Mouse (Mus musculus): ENCODE data around the gene Ankfn1.
A peak's percentile ranks its signal among the peaks of the same experiment; 100 is the strongest.

Ankfn1 gene

DNA sequence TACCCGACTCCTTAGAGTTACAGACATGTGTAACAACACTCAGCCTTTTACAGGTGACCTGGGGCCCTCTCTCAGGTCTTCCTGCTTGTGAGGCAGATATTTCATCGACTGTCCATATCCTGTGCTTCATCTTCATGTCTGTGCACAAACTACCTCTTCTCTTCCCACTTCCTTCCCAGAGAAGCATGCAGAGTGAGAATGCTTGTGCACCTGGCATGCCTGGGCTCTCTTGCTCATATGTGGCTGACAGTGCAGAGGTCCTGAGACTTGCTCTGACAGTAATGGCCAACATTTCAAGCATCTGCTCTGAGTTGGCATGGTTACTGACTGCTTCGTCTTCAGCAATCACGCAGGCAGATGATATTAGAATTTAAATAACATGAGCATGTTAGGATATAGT lies 83.8 kb downstream of the Ankfn1 start:
- DNase-seq (ENCODE audit: extremely low read depth, insufficient read length, low spot score) = no peak

DNA sequence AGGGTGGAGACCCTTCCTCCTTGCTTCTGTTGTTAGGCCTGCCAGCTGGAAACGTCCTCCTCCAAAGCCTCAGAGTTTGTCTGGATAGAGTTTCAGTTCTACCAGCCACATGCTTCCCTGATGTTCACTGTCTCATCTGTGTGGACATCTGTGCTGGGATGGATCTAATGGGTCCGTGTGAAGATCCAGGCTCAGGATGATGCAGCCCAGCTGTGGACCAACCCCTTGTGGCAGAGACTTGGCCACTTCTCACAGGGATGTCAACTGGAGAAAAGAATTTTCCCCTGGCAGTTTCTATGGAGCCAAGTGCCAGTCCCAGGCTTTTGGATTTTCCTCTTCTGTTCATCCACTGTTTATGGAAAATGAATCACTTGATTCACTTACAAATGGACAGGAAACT lies 100.5 kb downstream of the Ankfn1 start:
- DNase-seq (ENCODE audit: extremely low read depth, insufficient read length, low spot score) = no peak

DNA sequence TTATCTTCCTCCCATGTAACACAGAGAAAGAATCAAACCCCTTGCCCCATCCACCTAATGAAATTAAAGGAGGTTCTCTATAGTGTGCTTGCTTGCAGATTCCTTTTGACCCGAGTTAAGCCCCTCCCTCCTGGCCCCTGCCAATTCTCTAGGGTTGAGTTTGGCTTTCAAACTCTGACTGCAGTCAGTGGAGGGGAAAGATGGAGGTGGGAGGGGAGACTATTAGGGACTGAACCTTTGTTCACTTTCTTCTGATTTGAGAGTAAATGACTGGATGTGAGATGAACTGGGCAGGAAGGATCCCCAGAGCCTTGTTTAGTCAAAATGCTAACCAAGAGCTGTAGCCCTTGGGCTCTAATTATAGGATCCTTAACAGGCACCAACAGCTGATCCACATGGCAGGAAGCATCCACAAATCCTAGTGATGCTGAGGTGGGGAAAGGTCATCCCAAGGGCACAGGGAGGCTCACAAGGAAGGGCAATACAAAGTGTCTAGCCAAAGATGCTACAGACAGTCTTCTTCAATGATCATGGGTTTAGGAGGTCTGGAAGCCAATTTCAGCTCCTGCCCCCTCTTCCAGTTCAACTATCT lies 103.4 kb downstream of the Ankfn1 start:
- DNase-seq (ENCODE audit: extremely low read depth, insufficient read length, low spot score) = no peak

DNA sequence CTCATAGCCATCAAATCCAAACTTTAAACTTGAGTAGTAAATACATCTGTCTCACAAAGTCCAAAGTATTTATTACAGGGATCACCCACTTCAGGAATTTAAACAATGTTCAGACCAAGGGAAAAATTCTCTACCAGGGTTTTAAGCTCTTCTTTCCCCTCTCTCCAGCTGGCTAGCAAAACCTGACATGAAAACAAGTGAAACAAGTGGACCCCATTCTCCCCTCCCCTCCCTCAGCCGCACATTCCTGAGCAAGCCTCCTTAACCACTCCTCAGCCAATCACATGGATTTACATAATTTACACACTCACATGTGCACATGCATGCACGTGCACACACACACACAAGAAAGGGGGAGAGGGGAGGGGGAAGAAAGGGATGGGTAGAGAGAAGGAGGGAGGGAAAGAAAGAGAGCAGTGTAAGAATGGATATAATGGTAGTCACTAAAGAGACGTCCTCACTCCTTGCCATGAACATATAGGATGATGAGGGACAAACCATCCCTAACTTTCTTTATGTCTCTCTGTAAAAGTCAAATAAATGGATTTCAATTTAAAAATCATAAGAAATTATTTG lies 104.9 kb downstream of the Ankfn1 start:
- no peak for DNase-seq (ENCODE audit: extremely low read depth, insufficient read length, low spot score)

DNA sequence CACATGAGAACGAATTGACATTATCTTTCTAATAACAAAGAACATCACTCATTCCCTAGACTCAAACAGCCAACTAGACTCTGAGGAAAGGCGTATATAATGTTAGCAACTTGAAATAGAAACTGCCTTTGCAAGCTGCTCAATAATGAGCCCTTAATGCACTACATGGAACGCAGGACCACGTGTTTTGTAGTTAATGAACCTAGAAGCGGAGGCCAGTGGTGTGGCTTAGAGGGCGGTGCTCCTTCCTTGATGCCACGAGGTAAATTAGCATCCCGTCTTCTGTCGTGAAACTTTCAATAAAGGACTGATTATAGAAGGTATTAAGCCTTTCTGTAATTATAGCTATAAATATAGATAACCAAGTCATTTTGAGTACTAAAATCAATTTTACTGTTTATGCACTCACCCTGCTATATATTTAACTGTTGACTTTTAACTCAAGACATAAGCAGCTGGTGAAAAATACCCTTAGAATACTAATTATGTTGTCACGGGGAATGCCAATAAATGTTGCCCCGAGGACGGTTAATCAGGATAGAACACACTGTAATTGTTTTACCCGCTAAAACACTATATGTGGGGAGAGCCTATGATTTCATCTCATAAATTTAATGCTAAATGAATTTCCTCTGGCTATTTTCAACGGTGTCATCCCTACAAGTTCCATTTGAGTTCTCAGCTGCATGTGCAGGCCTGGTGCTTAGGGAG lies 112.1 kb downstream of the Ankfn1 start:
- no peak for DNase-seq (ENCODE audit: extremely low read depth, insufficient read length, low spot score)

DNA sequence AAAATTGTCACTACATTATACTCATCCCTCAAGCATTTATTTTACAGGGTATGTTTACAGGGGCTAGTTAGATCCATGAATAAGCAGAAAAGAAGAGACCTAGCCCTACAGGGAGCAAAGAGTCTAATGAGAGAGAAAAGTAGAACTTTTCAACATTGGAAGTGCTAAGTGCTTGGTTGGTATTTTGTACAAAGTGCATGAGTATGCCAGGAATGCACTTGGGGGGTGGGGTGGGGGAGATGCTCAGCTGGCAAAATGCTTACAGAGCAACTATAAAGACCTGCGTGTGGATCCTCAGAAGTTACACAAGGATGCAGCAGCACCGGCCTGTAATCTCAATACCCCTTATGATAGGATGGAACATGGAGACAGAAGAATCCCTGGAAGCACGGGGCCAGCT lies 118.4 kb downstream of the Ankfn1 start:
- no peak for DNase-seq (ENCODE audit: extremely low read depth, insufficient read length, low spot score)

DNA sequence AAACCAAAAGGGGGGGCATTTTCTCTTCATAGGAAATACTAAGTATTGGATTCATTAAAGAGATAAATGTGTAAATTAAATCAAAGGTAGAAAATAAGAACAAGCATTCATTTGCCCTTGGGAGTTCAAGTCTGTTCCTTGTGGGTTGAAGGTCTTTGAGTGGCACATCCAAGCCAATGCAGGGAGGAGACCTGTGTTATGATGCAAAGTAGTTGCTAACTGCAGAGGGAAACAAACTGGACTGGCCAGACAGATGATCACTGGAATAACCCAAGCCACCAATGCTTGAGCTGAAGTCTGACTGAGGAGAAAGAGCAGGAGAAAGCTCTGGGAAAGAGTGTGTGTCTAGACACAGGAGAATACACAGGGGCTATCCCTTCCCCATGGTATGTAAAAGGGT lies 120.9 kb downstream of the Ankfn1 start:
- no peak for DNase-seq (ENCODE audit: extremely low read depth, insufficient read length, low spot score)

DNA sequence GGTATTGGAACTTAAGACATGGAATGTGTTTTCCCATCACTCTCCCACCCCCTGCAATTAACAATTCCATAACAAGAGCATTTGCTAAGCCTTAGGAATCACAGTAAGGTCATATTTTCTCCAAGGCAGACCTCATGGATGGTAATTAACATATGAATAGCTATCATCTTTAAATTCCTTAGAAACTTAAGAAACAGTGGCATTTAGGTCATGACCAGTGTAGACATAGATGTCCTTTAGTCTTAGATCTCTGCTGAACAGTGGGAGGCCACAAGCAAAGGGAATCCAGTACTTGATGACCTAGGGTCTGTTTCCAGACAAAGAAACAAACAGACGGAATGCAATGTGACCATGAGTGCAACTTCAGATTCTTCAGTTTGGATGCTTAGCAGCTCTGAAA lies 141.7 kb downstream of the Ankfn1 start:
- no peak for DNase-seq (ENCODE audit: extremely low read depth, insufficient read length, low spot score)

DNA sequence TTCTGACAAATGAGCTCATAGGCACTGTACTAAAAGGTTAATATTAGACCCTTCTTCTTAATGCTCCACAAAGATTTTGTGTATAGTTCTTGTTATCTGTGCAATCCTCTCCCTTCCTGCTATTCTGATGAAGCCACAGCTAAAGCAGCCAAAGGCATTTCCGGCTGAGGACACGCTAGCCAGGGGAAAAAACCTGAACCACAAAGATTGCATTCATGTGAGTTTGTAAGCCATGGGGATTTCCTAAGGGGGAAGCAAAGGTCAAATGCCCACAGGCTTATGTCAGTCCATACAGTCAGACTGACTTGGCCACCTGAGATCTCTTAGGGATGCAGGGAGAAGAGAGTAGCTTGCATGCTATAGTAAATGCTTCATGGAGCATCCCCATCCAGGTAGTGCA lies 146.1 kb downstream of the Ankfn1 start:
- peak; percentile 21 for DNase-seq (ENCODE audit: extremely low read depth, insufficient read length, low spot score)

DNA sequence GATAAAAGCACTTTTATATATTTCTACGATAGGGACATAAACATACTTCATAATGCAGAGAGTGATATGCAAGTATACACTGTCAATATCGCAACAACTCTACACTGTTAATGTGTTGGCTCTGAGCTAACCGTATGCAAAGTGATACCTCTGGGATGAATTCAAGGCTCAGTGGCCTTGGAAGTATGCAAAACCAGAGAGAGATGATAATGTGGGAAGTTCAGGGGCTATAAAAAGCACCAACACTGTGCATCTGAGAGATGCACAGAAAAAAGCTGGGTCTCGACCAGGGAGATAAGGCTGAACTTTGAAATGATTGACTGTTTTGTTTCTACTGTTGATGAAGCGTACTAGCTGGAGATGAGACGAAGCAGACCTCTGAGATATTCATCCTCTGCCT lies 148.9 kb downstream of the Ankfn1 start:
- DNase-seq (ENCODE audit: extremely low read depth, insufficient read length, low spot score) = no peak

DNA sequence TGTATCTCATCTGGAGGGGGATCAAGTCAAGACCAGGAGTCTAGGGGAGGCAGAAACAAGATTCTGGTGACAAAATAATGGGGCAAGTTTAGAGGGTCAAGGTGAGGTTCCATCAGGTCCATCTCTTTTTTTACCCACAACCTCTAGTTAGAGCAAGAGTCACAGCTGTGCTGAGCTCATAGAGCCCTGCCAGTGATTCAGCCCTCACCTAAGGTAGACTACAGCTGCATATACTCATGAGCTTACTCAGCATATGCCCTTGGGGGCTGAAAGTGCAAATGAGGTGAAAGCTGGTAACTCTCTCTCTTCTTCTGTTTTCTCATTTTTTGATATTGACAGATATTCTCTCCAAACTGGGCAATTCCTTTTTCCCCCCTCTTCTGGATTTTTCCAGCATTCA lies 150.2 kb downstream of the Ankfn1 start:
- DNase-seq (ENCODE audit: extremely low read depth, insufficient read length, low spot score) = no peak

DNA sequence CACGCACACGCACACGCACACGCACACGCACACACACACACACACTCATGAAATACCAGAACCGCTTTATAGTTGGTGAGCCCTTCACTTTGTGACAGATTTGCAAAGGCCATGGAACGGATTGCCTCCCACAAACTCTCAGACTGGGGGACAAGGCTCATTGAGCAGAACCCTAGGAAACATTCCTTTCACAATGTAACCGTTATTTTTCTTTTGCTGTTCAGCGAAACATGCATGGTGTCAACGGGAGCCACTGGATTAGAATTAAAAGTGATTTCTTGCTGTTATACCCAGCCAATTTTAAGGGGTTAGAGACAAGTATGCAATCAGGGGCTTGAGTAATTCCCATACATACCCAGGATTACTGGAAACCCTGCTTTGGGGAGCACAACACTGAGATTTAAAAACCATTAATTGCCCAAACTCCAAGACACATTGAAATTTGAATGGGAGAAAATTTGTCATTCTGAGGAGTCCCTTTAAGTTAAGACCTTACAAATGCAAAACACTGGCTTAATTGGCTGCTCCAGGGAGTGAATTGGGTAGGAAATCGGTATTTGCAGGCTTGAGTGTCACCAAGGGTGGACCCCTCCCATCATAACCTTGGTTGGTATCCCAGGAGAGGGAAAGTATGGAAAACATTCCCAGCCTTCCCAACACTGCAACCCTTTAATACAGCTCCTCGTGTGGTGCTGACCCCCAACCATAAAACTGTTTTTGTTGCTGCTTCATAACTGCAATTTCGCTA lies 153.6 kb downstream of the Ankfn1 start:
- no peak for DNase-seq (ENCODE audit: extremely low read depth, insufficient read length, low spot score)

DNA sequence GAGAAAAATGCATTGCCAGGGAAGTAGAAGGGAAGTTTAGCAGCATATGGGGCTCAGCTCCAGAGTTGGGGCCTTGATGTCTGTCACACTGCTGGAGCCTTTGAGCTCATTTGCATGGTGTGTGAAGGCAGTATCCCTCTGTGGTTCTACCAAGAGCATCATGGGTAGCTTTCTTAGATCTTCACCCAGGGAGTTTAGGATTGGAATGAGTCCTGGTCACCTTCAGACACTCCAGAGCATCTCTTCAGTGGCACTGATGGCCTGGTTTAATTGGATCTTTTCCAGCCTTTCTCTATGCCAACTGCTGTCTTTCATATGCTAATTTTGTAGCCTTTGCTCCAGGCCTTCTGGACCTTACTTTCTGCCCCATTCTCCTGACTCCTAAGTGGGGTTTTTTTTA lies 157.5 kb downstream of the Ankfn1 start:
- no peak for DNase-seq (ENCODE audit: extremely low read depth, insufficient read length, low spot score)

DNA sequence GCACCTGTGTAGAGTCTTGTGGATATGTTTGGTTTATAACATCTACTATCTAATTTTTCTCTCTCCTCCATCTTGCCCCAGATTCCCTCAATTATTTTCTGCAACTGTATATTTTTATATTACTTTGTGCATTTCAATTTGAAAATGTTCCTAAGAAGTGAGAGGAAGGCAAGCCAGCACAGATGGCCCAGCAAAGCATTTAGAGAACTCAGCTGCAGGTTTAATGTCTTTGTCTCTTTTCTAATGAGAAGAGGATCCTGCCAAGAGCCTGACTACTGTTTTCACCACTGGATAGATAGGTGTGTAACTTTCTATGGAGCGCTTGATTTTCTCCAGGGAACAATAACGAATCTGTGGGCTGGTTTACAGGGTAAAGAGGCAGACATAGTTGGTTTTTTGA lies 161.6 kb downstream of the Ankfn1 start:
- no peak for DNase-seq (ENCODE audit: extremely low read depth, insufficient read length, low spot score)

DNA sequence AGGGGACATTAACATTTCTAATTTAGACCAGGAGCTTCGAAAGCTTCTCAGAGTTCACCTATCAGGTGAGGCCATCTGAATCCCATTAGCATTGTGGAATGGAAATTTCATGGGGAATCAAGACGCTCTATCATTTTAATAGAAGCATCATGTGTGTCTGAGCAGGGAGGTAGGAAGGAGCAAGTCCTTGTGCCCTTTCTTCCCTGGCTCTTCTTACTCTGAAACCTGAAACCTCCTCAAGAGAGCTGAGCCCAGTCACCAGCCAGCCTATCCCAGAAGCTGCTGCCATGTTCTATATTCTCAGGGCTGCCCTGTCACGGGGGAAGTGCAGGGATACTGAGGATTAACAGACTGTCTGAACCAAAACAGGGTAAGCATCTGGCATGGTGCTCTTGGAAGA lies 165.9 kb downstream of the Ankfn1 start:
- no peak for DNase-seq (ENCODE audit: extremely low read depth, insufficient read length, low spot score)

DNA sequence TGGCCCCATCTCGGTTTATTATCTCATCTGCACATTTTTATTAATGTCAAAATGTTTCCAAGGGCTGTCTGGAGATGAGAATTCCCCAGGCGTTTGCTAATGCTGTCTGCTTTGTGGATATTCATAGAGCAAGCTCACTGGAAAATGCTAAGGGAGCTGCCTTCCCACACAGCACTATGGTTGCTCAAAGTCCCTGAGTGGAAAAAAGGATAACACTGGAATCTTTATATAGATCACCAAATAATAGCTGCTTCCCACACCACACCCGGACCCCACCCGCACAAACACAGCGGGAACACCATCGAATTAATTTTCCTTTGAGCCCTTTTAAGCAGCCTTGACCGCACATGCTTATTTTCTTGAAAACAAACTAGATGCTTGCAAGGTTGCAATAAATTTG lies 169.4 kb downstream of the Ankfn1 start:
- DNase-seq (ENCODE audit: extremely low read depth, insufficient read length, low spot score) = no peak

DNA sequence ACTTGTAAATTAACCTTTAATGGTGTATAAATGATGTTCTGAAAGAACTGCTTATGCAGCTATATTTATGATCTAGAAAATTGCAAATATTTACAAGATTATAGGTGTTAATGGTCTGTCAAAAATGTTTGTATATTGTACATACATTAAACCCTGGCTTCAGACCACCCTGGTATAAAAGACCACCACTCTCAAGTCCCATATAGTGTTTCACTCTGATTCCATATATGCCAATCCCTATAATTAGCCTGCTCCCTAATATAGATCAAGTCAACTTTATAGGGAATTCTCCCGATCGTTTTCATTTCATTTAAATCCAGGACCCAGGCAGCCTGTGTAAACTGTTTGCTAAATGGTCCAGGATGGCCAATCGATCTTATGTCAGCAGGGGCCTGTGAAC lies 170.2 kb downstream of the Ankfn1 start:
- no peak for DNase-seq (ENCODE audit: extremely low read depth, insufficient read length, low spot score)

DNA sequence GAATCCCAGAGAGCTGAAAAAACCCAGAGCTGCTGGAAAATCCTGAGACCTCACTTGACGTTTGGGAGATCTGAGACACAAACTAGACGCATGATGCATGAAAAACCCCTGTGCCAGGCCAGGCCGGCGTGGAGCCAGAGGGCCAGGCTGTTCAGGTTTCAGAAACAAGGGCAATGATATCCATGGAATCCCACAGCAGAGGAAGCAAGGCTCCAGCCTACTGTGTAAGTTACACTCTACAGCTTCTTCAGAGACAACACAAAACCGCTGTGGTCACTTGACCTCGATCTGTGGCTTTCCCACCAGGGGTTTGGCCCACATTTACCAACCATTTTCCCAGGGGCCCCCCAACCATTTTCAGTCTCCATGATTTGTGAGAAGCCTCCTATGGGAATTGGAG lies 171.1 kb downstream of the Ankfn1 start:
- no peak for DNase-seq (ENCODE audit: extremely low read depth, insufficient read length, low spot score)

DNA sequence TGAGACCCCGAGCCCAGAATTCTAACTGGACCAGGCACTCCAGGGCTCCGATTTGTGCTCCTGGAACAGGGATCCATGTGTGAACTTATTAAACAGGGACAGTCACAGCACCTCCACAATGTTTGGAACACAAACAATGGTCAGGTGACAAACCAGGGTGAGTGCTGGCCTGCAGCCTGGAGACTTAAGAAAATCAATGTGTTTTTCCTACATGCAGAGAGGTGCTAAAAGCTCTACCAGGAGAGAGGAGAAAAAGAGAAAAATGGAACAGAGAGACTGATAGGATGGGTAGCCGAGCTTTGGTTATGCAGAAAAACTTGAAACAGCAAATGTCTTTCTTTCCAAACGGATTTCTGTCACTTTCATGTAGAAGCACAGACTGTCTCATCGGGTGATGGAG lies 174.5 kb downstream of the Ankfn1 start:
- DNase-seq (ENCODE audit: extremely low read depth, insufficient read length, low spot score) = no peak

DNA sequence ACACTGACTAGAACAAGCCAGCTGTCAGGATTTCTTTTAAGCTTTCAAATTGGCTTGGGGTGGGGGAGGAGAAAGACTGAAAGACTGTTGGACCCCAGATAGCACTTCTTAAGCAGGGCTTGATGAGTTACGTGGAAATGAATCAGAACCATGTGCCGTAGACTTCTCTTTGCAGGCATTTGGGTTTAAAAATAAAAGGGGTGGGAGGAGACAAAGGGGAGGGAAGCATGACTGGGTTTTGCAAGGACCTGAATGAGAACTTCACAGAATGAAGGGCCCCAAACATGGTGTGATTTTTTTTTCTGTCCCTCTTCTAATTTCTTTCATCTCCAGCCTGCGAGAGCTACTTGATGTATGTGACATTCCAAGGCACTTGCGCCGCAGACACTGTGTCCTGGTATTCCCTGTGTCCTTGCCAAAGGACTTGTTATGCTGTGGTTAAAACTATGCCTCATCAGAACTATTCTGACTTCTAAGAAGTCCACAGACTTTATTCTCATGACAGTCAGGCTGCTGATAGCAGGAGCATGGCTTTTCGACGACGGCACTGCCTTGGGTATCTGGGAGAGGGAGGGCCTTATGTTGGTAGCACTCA lies 176.4 kb downstream of the Ankfn1 start:
- DNase-seq (ENCODE audit: extremely low read depth, insufficient read length, low spot score) = no peak

DNA sequence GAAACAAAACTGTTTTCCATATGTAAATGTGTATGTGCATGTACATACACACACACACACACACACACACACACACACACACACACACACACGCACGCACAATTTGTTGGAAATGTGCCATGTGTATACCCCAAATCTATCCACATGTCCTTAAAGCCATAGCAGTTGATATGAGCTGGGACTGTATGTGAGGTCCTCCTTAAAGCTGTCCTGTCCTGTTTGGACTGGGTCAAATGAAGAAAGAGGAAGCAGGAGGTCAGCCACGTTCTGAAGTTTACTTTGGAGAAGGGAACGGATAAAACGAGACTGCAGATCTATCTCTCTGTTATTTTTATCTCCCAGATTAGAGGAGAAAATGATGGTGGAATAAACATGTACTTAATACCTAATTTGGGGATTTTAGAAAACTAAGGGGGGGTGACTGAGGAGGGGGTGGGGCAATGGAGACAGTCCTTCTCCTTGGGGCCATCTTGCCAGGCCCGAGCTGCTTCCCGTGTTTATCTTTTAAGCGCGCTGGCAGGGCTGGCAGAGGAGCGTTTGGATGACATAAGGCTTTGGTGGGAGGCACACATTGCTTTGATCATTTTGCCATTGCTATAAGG lies 187.1 kb downstream of the Ankfn1 start:
- no peak for DNase-seq (ENCODE audit: extremely low read depth, insufficient read length, low spot score)

Data from 3134 (cell line).